Mouse (Mus musculus): Measurements from ENCODE around the gene Zfp64. TPM values are rescaled to one million over a fixed set of nuclear protein-coding genes. Genes with fewer than 3 reads are reported as not detected.

Gene Zfp64
- polyA plus RNA-seq, 1 experiment, result 28.1 TPM

DNA sequence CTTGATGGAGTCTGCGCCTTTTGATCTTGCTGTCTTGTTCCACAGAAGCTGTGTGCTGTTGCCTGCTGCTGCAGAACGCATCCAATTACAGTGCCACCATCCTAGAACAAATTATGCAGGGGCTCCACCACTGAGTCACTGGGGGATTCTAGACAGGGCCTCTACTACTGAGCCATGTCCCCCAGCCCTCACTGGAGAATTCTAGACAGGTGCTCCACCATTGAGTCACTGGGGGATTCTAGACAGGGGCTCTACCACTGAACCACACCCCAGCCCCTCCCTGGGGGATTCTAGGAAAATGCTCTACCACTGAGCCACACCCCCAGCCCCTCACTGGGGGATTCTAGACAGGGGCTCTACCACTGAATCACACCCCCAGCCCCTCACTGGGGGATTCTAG is 63.3 kb downstream of the Zfp64 start:
- Histone ChIP-seq H3K27me3 (ENCODE audit: control insufficient read depth, insufficient read depth, insufficient read length) (no peaks in the 10 kb centered on the region), H3K4me3 (ENCODE audit: insufficient read depth, poor library complexity, severe bottlenecking) (no peak overlapping the region), H3K36me3 (ENCODE audit: control insufficient read depth, insufficient read depth) (no peaks in the 10 kb centered on the region), H3K79me3 (ENCODE audit: low read depth) (no peaks in the 10 kb centered on the region), H3ac (ENCODE audit: control insufficient read depth, insufficient read length, low read depth) (no peak overlapping the region), H3K79me2 (ENCODE audit: control insufficient read depth, insufficient read depth) (no peaks in the 10 kb centered on the region)
- no peak for TF ChIP-seq CTCF (IDR thresholded peaks at IDR 0.05; ENCODE audit: control insufficient read depth, insufficient read depth, insufficient read length)
- TF ChIP-seq MYOG (IDR thresholded peaks at IDR 0.05; ENCODE audit: control insufficient read depth, extremely low read depth, insufficient read length), result no peak
- no peak for TF ChIP-seq MYOD1 (IDR thresholded peaks at IDR 0.05; ENCODE audit: control insufficient read depth, insufficient read length, low read depth)
- no peak for TF ChIP-seq CEBPB (IDR thresholded peaks at IDR 0.05; ENCODE audit: low read depth)
- TF ChIP-seq USF1 (IDR thresholded peaks at IDR 0.05; ENCODE audit: low read depth), result no peak
- TF ChIP-seq FOSL1 (IDR thresholded peaks at IDR 0.05; ENCODE audit: insufficient read depth, low read length, poor library complexity, severe bottlenecking), result no peak
- no peak for TF ChIP-seq MAX (IDR thresholded peaks at IDR 0.05)

GRCm38 (mm10) chr2:168884641-168885040 is 70.7 kb downstream of the Zfp64 start:
- H3K79me3 ChIP-seq (ENCODE audit: low read depth), result no peaks in the 10 kb centered on the region
- H3K36me3 ChIP-seq (ENCODE audit: control insufficient read depth, insufficient read depth), result no peaks in the 10 kb centered on the region
- TF ChIP-seq FOSL1 (IDR thresholded peaks at IDR 0.05; ENCODE audit: insufficient read depth, low read length, poor library complexity, severe bottlenecking) (no peak), CEBPB (IDR thresholded peaks at IDR 0.05; ENCODE audit: low read depth) (no peak), USF1 (IDR thresholded peaks at IDR 0.05; ENCODE audit: low read depth) (no peak), MYOD1 (IDR thresholded peaks at IDR 0.05; ENCODE audit: control insufficient read depth, insufficient read length, low read depth) (no peak)
- no peak overlapping the region for H3K4me3 ChIP-seq (ENCODE audit: insufficient read depth, poor library complexity, severe bottlenecking)
- no peaks in the 10 kb centered on the region for H3K27me3 ChIP-seq (ENCODE audit: control insufficient read depth, insufficient read depth, insufficient read length)
- H3ac ChIP-seq (ENCODE audit: control insufficient read depth, insufficient read length, low read depth), result no peak overlapping the region
- H3K79me2 ChIP-seq (ENCODE audit: control insufficient read depth, insufficient read depth), result no peaks in the 10 kb centered on the region

DNA sequence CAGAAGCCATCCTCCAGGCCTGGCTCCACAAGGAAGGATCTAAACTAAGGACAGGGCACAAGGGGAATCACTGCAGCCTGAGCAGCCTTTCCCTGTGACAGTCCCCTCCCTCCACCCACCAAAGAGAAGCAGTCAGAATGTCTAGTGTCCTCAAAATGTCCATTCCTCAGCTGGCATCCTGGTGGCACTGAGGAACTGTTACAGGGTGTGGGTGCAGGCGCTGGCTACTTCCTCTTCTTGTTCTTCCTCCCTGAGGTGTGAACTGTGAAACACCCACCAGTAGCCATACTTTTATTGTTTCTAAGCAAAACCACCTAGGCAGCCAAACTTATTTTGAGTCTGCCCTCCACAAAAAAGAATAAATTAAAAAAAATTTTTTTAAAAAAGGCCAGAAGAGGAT is 72.4 kb downstream of the Zfp64 start:
- TF ChIP-seq MYOD1 (IDR thresholded peaks at IDR 0.05; ENCODE audit: control insufficient read depth, insufficient read length, low read depth) (no peak), FOSL1 (IDR thresholded peaks at IDR 0.05; ENCODE audit: insufficient read depth, low read length, poor library complexity, severe bottlenecking) (no peak), MYOG (IDR thresholded peaks at IDR 0.05; ENCODE audit: control insufficient read depth, extremely low read depth, insufficient read length) (no peak), CEBPB (IDR thresholded peaks at IDR 0.05; ENCODE audit: low read depth) (no peak), CTCF (IDR thresholded peaks at IDR 0.05; ENCODE audit: control insufficient read depth, insufficient read depth, insufficient read length) (no peak), MAX (IDR thresholded peaks at IDR 0.05) (no peak), USF1 (IDR thresholded peaks at IDR 0.05; ENCODE audit: low read depth) (no peak)

GRCm38 (mm10) chr2:168881927-168882326 is 73.5 kb downstream of the Zfp64 start:
- TF ChIP-seq MAX (IDR thresholded peaks at IDR 0.05) (no peak), MYOD1 (IDR thresholded peaks at IDR 0.05; ENCODE audit: control insufficient read depth, insufficient read length, low read depth) (no peak), MYOG (IDR thresholded peaks at IDR 0.05; ENCODE audit: control insufficient read depth, extremely low read depth, insufficient read length) (no peak), CTCF (IDR thresholded peaks at IDR 0.05; ENCODE audit: control insufficient read depth, insufficient read depth, insufficient read length) (no peak), USF1 (IDR thresholded peaks at IDR 0.05; ENCODE audit: low read depth) (no peak), FOSL1 (IDR thresholded peaks at IDR 0.05; ENCODE audit: insufficient read depth, low read length, poor library complexity, severe bottlenecking) (no peak), CEBPB (IDR thresholded peaks at IDR 0.05; ENCODE audit: low read depth) (no peak)
- no peaks in the 10 kb centered on the region for H3K79me3 ChIP-seq (ENCODE audit: low read depth)
- H3K4me3 ChIP-seq (ENCODE audit: insufficient read depth, poor library complexity, severe bottlenecking), result no peak overlapping the region

More for the DNA sequence above, 72.4 kb downstream of the Zfp64 start:
- H3K36me3 ChIP-seq (ENCODE audit: control insufficient read depth, insufficient read depth), result no peaks in the 10 kb centered on the region
- H3K27me3 ChIP-seq (ENCODE audit: control insufficient read depth, insufficient read depth, insufficient read length), result no peaks in the 10 kb centered on the region
- H3K79me3 ChIP-seq (ENCODE audit: low read depth), result no peaks in the 10 kb centered on the region
- H3K4me3 ChIP-seq (ENCODE audit: insufficient read depth, poor library complexity, severe bottlenecking), result no peak overlapping the region
- H3K79me2 ChIP-seq (ENCODE audit: control insufficient read depth, insufficient read depth), result no peaks in the 10 kb centered on the region
- no peak overlapping the region for H3ac ChIP-seq (ENCODE audit: control insufficient read depth, insufficient read length, low read depth)

DNA sequence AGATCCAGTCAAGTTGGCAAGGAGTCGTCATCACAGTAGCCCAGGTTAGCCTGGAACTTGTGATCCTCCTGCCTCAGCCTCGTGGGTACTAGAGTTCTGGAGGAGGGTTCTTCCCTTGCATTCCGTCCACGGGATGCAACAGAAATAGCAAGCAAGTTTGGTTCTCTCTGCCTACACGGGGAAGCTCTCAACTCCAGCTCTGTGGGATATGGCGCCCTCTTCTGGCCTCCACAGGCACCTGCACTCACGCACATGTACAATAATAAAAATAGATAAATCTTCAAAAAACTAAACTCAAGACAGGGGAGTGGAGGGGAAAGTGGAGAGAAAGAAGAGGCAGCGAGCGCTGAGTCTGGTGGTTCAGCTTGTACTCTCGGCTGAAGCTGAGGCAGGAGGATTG is 75.8 kb downstream of the Zfp64 start:
- Histone ChIP-seq H3ac (ENCODE audit: control insufficient read depth, insufficient read length, low read depth) (no peak overlapping the region), H3K79me3 (ENCODE audit: low read depth) (no peaks in the 10 kb centered on the region), H3K4me3 (ENCODE audit: insufficient read depth, poor library complexity, severe bottlenecking) (no peak overlapping the region), H3K79me2 (ENCODE audit: control insufficient read depth, insufficient read depth) (no peaks in the 10 kb centered on the region), H3K27me3 (ENCODE audit: control insufficient read depth, insufficient read depth, insufficient read length) (no peaks in the 10 kb centered on the region), H3K36me3 (ENCODE audit: control insufficient read depth, insufficient read depth) (no peaks in the 10 kb centered on the region)
- TF ChIP-seq CTCF (IDR thresholded peaks at IDR 0.05; ENCODE audit: control insufficient read depth, insufficient read depth, insufficient read length), result no peak
- no peak for TF ChIP-seq MAX (IDR thresholded peaks at IDR 0.05)
- no peak for TF ChIP-seq MYOD1 (IDR thresholded peaks at IDR 0.05; ENCODE audit: control insufficient read depth, insufficient read length, low read depth)
- no peak for TF ChIP-seq USF1 (IDR thresholded peaks at IDR 0.05; ENCODE audit: low read depth)
- no peak for TF ChIP-seq CEBPB (IDR thresholded peaks at IDR 0.05; ENCODE audit: low read depth)
- no peak for TF ChIP-seq FOSL1 (IDR thresholded peaks at IDR 0.05; ENCODE audit: insufficient read depth, low read length, poor library complexity, severe bottlenecking)
- no peak for TF ChIP-seq MYOG (IDR thresholded peaks at IDR 0.05; ENCODE audit: control insufficient read depth, extremely low read depth, insufficient read length)

More at GRCm38 (mm10) chr2:168881927-168882326, 73.5 kb downstream of the Zfp64 start:
- Histone ChIP-seq H3K36me3 (ENCODE audit: control insufficient read depth, insufficient read depth) (no peaks in the 10 kb centered on the region), H3ac (ENCODE audit: control insufficient read depth, insufficient read length, low read depth) (no peak overlapping the region), H3K27me3 (ENCODE audit: control insufficient read depth, insufficient read depth, insufficient read length) (no peaks in the 10 kb centered on the region), H3K79me2 (ENCODE audit: control insufficient read depth, insufficient read depth) (no peaks in the 10 kb centered on the region)

DNA sequence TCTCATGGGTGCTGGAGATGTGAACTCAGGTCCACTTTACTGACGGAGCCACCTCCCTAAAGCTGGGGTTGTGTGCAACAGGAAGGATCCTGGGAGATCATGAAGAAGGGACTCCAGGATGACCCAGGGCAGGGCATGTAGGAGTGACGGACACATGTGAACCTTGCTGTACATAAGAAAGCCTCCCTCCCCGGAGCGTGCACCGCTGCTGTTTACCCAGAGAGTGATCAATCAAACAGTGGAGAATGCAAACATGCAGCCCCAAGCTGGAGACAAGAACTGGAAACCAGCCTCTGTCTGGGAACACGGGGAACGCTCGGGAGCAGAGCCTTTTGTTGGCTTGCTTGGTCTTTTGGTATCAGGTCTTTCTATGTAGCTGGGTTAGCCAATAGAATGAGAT is 76.7 kb downstream of the Zfp64 start:
- H3K36me3 ChIP-seq (ENCODE audit: control insufficient read depth, insufficient read depth), result no peaks in the 10 kb centered on the region
- no peaks in the 10 kb centered on the region for H3K79me2 ChIP-seq (ENCODE audit: control insufficient read depth, insufficient read depth)
- H3K79me3 ChIP-seq (ENCODE audit: low read depth), result no peaks in the 10 kb centered on the region

More for the DNA sequence above, 76.7 kb downstream of the Zfp64 start:
- no peaks in the 10 kb centered on the region for H3K27me3 ChIP-seq (ENCODE audit: control insufficient read depth, insufficient read depth, insufficient read length)
- no peak overlapping the region for H3ac ChIP-seq (ENCODE audit: control insufficient read depth, insufficient read length, low read depth)
- TF ChIP-seq CTCF (IDR thresholded peaks at IDR 0.05; ENCODE audit: control insufficient read depth, insufficient read depth, insufficient read length), result no peak
- no peak for TF ChIP-seq MAX (IDR thresholded peaks at IDR 0.05)
- no peak for TF ChIP-seq USF1 (IDR thresholded peaks at IDR 0.05; ENCODE audit: low read depth)
- no peak for TF ChIP-seq MYOD1 (IDR thresholded peaks at IDR 0.05; ENCODE audit: control insufficient read depth, insufficient read length, low read depth)
- TF ChIP-seq MYOG (IDR thresholded peaks at IDR 0.05; ENCODE audit: control insufficient read depth, extremely low read depth, insufficient read length), result no peak
- TF ChIP-seq CEBPB (IDR thresholded peaks at IDR 0.05; ENCODE audit: low read depth), result no peak
- no peak for TF ChIP-seq FOSL1 (IDR thresholded peaks at IDR 0.05; ENCODE audit: insufficient read depth, low read length, poor library complexity, severe bottlenecking)
- no peak overlapping the region for H3K4me3 ChIP-seq (ENCODE audit: insufficient read depth, poor library complexity, severe bottlenecking)

All from C2C12 (cell line).